Mouse (Mus musculus) lung, embryonic 14.5 days (tissue): ENCODE measurements around the gene Eif3m. TPM values are rescaled to one million over a fixed set of nuclear protein-coding genes. Genes with fewer than 3 reads are reported as not detected.

Experiments
- ATAC-seq: fragments of 200-750 bp; cut with Nextera tagmentation; 2 replicates; pipeline ENCODE4 v1.8.0; 2017; ENCODE audit warnings: mild to moderate bottlenecking, moderate TSS enrichment, moderate library complexity; ENCODE audit not compliant: insufficient read depth
- DNase-seq: peaks from one replicate; pipeline ENCODE4 v3.0.0-alpha.2; 2015
- H3K27ac ChIP-seq: fragments of 300-500 bp; sonication (generic); 2 replicates; pipeline ENCODE4 v1.5.1; 2014; ENCODE audit warnings: low read depth, mild to moderate bottlenecking, moderate library complexity
- H3K27me3 ChIP-seq: fragments of 300-500 bp; sonication (generic); 2 replicates; pipeline ENCODE4 v1.6.1; 2014; ENCODE audit warnings: low read length, control low read depth; ENCODE audit not compliant: insufficient read depth
- H3K36me3 ChIP-seq: fragments of 300-500 bp; sonication (generic); 2 replicates; pipeline ENCODE4 v1.6.1; 2014; ENCODE audit warnings: control low read depth; ENCODE audit not compliant: insufficient read depth
- H3K4me1 ChIP-seq: fragments of 300-500 bp; sonication (generic); 2 replicates; pipeline ENCODE4 v1.6.1; 2014; ENCODE audit warnings: antibody characterized with exemption, control low read depth; ENCODE audit not compliant: insufficient read depth
- H3K4me2 ChIP-seq: fragments of 300-500 bp; sonication (generic); 2 replicates; pipeline ENCODE4 v1.6.1; 2014; ENCODE audit warnings: mild to moderate bottlenecking
- H3K4me3 ChIP-seq: fragments of 300-500 bp; sonication (generic); 2 replicates; pipeline ENCODE4 v1.5.1; 2014; ENCODE audit warnings: low read depth, low read length
- H3K9ac ChIP-seq: fragments of 300-500 bp; sonication (generic); 2 replicates; pipeline ENCODE4 v1.6.1; 2014
- H3K9me3 ChIP-seq: fragments of 300-500 bp; sonication (generic); 2 replicates; pipeline ENCODE4 v1.6.1; 2016; ENCODE audit warnings: low read depth, low read length, control low read depth
- CTCF ChIP-seq: IDR thresholded peaks from 2 replicates; pipeline ENCODE4 v1.5.1; 2016; ENCODE audit warnings: antibody characterized with exemption, low read depth
- WGBS: fragments of 180-500 bp; shearing (Covaris S2); extraction: QIAGEN DNeasy Blood & Tissue Kit; methylation state at CpG from one replicate; pipeline ENCODE4 v1.1.7; 2014; 5-methylcytosine and 5-hydroxymethylcytosine counted together
- polyA plus RNA-seq: library from polyadenylated mRNA; unstranded; fragments of >200 nt; fragmentation: Nextera tagmentation; extraction: Ambion mirVana; gene quantifications from 2 replicates; pipeline ENCODE4 v1.2.1, GENCODE M21; 2014

Eif3m gene
- polyA plus RNA-seq, 1 experiment from 2014 or later = 324 TPM

DNA sequence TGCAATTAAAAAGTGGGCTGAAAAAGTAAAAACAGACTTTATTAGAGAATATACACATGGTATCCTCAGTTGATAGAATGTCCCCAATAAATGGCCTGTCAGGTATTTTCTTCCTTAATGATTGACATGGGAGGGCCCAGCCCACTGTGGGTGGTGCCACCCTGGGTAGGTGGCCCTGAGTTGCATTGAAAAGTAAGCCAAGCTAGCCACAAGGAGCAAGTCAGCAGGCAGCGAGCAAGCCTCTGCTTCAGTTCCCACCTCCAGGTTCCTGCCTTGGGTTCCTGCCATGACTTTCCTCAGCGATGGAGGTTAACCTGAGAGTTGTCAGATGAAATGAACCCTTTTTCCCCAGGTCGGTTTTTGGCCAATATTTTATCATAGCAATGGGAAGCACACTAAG, 922 bp upstream of the Eif3m start:
- Histone ChIP-seq H3K4me2 (peak overlapping the region; percentile 73), H3K9me3 (no peaks in the 10 kb centered on the region), H3K36me3 (peaks cover 12% of the 10 kb centered on the region), H3K27me3 (no peaks in the 10 kb centered on the region), H3K9ac (no peak overlapping the region), H3K4me3 (peak overlapping the region; percentile 83; the same call in 1 of the 2 replicates), H3K4me1 (0 out of 2 replicates have a peak, but pooled peaks cover 4% of the 10 kb centered on the region), H3K27ac (no peak overlapping the region)
- no peak for DNase-seq
- 86% methylated on average over 3 of the region's 3 CpGs for WGBS
- no peak for TF ChIP-seq CTCF
- ATAC-seq = no peak

DNA sequence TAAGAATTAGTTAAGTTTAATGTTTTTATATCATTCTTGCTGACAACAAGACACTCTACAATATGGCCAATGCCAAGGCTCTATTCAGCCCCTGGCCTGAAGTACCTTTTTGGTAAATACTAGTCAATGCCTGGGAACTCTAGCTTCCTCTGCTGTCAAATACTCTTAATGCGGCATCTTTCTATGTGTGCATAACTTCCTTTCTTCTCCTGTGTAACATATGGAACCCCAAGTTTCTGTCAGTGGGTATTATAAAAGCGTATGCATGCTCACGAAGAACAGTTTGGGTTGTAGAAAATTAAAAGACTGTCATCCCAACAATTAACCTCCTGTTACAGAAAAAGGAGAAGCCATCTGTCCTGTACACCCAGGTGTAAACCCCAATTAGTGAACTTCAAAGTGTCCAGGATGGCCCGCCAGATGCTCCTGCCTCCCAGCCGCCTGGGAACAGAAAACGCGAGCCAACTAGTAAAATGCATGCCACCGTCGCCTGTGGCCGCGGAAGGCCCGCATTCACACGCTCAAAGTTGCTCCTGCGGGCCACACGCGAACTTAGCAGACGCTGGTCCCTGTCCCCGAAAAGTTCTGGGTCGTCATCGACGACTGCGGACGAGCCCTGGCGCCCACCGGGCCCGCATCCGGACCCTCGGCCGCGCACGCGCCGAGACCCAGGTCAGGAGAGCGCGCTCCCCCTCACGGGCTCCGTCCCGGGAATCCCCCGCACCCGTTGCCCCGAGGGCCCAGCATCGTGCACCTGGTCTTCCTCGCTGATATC, 501 bp downstream of the Eif3m start:
- peak overlapping the region; percentile 83 for H3K4me3 ChIP-seq
- DNase-seq = no peak

DNA sequence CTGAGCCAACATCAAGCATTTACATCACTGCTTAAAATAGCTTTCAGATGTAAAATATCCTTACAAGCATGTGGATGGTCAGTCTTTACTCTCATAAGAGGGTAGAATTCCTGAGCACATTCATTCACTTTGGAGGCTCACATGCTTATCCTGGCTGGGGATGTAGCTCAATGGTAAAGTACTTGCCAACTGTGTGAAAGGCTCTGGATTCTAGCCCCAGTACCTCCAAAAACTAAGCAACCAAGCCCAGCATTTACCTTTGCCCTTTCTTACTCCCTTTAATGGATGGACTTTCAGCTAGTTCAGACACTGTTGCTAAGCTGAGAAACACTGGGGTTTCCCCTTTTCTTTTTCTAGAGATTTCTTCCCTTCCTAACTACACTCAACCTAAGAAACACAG, 9.6 kb downstream of the Eif3m start:
- no peak for TF ChIP-seq CTCF
- H3K9me3 ChIP-seq = no peaks in the 10 kb centered on the region
- peaks cover 88% of the 10 kb centered on the region for H3K36me3 ChIP-seq
- ATAC-seq = no peak
- H3K27ac ChIP-seq = no peak overlapping the region
- no peak overlapping the region for H3K4me3 ChIP-seq
- no peak for DNase-seq
- H3K27me3 ChIP-seq = no peaks in the 10 kb centered on the region
- no peaks in the 10 kb centered on the region for H3K4me1 ChIP-seq
- H3K9ac ChIP-seq = no peak overlapping the region
- H3K4me2 ChIP-seq = no peak overlapping the region

More for the DNA sequence above, 501 bp downstream of the Eif3m start:
- H3K4me1 ChIP-seq = 0 out of 2 replicates have a peak, but pooled peaks cover 4% of the 10 kb centered on the region
- peak; percentile 85 for ATAC-seq
- H3K27ac ChIP-seq = peak overlapping the region; percentile 59; the same call in 1 of the 2 replicates
- WGBS = under 1% methylated on average over 25 of the region's 43 CpGs
- H3K9me3 ChIP-seq = no peaks in the 10 kb centered on the region
- H3K27me3 ChIP-seq = no peaks in the 10 kb centered on the region
- peak overlapping the region; percentile 89 for H3K9ac ChIP-seq
- H3K4me2 ChIP-seq = peak overlapping the region; percentile 87
- peaks cover 26% of the 10 kb centered on the region for H3K36me3 ChIP-seq
- no peak for TF ChIP-seq CTCF

DNA sequence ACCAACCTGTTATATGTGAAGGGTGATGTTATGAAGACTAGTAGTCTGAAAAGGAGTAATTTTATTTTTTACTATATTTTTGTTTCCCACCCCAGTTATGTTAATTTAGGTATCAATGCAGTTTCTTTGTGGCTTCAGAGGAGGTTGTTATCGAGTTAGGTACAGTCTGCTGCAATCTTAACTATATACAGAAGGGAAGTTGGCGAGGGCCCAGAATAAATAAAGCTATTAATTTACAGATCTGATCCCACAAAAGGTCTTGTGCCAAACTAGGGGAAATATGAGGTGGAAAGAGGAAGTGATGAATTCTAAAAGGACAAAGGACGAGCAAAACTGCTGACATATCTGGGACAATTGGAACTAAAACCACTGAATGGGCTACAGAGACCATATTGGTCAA, 20.7 kb downstream of the Eif3m start:
- ATAC-seq (no peak), DNase-seq (no peak)
- Histone ChIP-seq H3K4me2 (no peak overlapping the region), H3K4me1 (no peaks in the 10 kb centered on the region), H3K36me3 (peaks cover 34% of the 10 kb centered on the region), H3K4me3 (no peak overlapping the region), H3K27ac (no peak overlapping the region), H3K9me3 (no peaks in the 10 kb centered on the region), H3K27me3 (no peaks in the 10 kb centered on the region), H3K9ac (no peak overlapping the region)
- TF ChIP-seq CTCF = no peak
- WGBS = 74% methylated on average over 3 of the region's 3 CpGs

DNA sequence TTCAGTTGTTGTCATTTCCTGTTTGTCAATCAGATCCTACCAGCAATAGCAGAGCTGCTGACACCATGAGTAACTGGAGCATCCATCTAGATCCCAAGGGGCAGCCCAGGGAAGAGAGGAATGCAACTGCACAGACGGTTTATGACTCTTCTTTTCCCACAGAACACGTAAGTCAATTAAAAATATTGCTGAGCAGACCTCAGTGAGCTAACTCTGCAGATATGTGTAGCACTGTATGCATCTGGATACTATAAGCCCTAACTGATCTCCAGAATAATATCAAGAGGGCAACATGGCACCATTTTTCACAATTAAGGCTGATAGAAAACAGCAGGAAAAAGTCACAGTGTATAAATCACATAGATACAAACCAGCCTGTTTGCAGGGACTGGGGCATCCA, 22.4 kb downstream of the Eif3m start:
- Histone ChIP-seq H3K4me2 (no peak overlapping the region), H3K27me3 (no peaks in the 10 kb centered on the region), H3K4me1 (no peaks in the 10 kb centered on the region), H3K9ac (no peak overlapping the region), H3K36me3 (peaks cover 25% of the 10 kb centered on the region), H3K4me3 (no peak overlapping the region), H3K9me3 (no peaks in the 10 kb centered on the region), H3K27ac (no peak overlapping the region)
- no peak for ATAC-seq
- no peak for DNase-seq
- WGBS = 48% methylated on average over 2 of the region's 2 CpGs
- no peak for TF ChIP-seq CTCF

DNA sequence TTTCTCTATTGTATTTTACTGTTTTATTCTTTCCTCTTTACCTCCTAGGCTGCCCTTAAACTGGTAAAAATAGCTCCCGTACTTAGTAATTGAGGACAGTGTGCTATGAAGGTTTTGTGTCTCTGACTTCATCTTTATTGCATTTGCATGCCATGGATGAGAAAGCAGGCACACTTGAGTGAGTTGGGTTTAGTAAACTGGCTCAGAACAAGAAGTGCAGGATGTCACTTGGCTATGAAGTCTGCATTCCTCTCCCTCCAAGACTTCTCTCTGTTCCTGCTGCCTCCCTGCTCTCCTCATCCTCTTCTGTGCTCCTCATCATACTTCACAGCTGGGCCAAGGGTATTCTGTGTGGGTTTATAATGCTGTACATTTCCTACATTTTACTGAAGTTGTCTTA, 27.9 kb downstream of the Eif3m start:
- Histone ChIP-seq H3K4me3 (no peak overlapping the region), H3K27me3 (no peaks in the 10 kb centered on the region), H3K4me1 (no peaks in the 10 kb centered on the region), H3K9ac (no peak overlapping the region), H3K4me2 (no peak overlapping the region), H3K9me3 (no peaks in the 10 kb centered on the region), H3K36me3 (0 out of 2 replicates have a peak, but pooled peaks cover 4% of the 10 kb centered on the region), H3K27ac (no peak overlapping the region)
- ATAC-seq (no peak), DNase-seq (no peak)
- no peak for TF ChIP-seq CTCF
- 81% methylated on average over 1 of the region's 1 CpGs for WGBS

DNA sequence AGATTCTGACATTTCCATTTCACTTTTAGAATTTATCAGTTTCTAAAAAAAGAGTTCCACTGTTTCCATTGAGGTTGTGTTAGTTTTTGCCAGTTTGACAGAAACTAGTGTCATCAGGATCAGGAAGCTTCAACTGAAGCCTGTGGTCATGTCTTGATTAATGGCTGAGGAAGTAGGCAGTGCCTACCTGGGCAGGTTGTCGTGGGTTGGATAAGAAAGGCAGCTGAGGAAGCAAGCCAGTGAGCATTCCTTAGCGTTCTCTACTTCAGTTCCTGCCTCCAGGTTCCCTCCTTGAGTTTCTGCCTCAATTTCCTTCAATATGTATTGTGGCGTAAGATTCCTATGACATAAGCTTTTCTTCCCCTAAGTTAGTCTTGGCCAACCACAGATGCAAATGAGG, 31.1 kb downstream of the Eif3m start:
- Histone ChIP-seq H3K27me3 (no peaks in the 10 kb centered on the region), H3K27ac (no peak overlapping the region), H3K4me3 (no peak overlapping the region), H3K9ac (no peak overlapping the region), H3K36me3 (no peaks in the 10 kb centered on the region), H3K9me3 (no peaks in the 10 kb centered on the region), H3K4me2 (no peak overlapping the region), H3K4me1 (no peaks in the 10 kb centered on the region)
- 54% methylated on average over 3 of the region's 3 CpGs for WGBS
- no peak for TF ChIP-seq CTCF
- ATAC-seq = no peak
- no peak for DNase-seq
